Mouse (Mus musculus): ENCODE measurements around the gene Rsc1a1.

The Rsc1a1 gene

DNA sequence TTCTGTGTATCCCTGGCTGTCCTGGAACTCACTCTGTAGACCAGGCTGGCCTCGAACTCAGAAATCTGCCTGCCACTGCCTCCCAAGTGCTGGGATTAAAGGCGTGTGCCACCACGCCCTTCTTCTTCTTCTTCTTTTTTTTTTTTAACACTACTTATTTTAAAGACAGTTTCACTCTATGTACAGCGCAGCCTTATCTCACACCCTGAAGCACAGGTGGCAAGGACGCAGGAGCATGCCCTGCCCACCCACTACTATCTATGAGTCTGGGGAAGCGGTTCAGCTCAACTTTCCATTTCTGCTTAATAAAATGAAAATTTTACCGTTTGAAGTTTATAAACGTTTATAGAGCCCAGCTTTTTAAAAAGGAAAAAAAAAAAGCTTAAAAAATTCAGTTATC lies 3.1 kb upstream of the Rsc1a1 start:
- no peak for DNase-seq

GRCm38 (mm10) chr4:141686525-141686924 lies 1.1 kb upstream of the Rsc1a1 start:
- no peak for DNase-seq

- no peak for DNase-seq
Measured at GRCm38 (mm10) chr4:141686093-141686492, 694 bp upstream of the Rsc1a1 start.

DNA sequence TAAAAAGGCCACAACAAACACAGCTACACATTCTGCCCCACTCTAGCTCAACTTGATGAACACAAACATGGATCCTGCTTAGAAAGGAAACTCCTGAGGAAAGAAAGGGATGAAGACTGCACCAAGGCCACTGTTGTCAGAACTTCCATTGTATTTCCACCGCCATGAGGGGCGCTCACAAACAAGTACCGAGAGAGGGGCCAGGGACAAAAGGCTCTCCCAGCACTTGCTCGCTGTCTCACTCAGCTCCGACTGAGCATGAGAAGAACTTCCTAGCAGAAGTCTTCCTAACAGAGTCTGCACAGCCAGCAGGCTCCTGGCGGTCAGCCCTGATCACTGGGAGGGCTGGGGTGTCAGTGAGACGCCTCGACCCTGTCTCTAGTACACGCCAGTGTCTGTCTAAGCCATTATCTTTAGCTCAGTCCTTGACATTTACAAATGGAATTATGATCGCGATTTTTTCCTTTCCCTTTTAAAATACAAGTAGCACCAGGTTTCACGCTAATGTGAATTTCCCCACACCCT lies 2.6 kb downstream of the Rsc1a1 start:
- no peak for DNase-seq

GRCm38 (mm10) chr4:141681767-141682166 lies 3.6 kb downstream of the Rsc1a1 start:
- no peak for DNase-seq

DNA sequence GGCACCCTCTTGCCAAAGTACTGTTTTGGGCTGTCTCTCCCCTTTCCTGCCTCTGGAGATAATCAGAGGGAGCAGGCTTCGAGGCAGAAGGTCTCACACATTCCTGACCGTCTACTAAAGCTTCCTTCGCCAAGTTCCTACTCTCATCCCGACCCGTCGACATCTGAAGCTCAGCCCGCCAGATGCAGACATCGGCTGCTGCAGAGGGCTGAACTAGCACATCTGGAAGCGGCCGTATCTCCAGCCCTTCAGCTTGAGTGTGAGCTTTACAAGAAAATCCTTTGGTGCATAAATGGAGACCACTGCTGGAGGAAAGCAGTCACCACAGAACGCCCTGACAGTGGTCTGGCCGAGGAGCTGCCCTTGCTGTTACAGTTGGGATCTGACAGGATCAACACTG lies 4.5 kb downstream of the Rsc1a1 start:
- no peak for DNase-seq

- DNase-seq, result no peak
Measured at GRCm38 (mm10) chr4:141679016-141679415, 6.4 kb downstream of the Rsc1a1 start.

DNA sequence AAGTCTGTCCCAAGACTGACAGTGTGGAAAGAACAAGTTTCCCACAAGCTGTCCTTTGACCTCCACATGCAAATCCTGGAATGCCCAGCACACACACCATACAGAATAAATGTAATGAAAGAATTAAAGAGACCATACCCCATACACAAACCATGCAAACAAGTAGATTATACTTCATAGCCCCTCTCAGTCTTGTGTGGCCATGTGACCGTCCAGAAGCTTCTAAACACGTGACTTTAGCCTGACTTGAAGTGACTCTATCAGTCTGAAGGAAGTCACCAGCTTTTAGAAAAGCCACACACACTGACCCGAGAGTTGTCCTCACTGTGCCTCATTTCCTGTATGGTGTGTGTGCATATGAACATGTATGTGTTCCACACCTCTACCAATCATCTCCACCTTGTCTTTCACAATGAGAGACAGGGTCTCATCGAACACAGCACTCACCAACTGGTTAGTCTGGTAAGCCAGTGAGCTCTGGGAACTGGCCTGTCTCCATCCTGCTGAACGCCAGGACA lies 8.9 kb downstream of the Rsc1a1 start:
- no peak for DNase-seq

- no peak for DNase-seq
Measured at GRCm38 (mm10) chr4:141672325-141672724, 13.1 kb downstream of the Rsc1a1 start.

DNA sequence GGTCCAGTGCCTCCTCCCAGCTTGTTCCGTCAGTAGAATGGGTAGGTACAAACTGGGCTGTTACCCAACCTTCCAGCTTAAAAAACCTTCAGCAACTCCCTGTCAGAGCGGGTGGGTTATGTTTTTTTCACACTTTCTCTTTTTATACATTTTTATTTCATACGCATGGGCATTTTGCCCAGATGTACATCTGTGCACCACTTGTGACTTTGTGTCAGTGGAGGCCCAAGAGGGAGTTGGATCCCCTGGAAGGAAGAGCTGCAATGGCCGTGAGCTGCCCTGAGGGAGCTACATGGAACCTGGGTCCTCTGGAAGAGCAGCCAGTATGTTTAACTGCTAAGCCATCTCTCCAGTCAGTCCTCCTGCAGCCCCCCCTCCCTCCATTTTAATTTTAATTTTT lies 14.0 kb downstream of the Rsc1a1 start:
- DNase-seq, result no peak

- no peak for DNase-seq
Measured at GRCm38 (mm10) chr4:141669898-141670712, 15.3 kb downstream of the Rsc1a1 start.

GRCm38 (mm10) chr4:141664799-141665198 lies 20.6 kb downstream of the Rsc1a1 start, which contains the start of gene Plekhm2:
Gene Plekhm2 (minus strand): TSS chr4:141664899.
- DNase-seq, result no peak

DNA sequence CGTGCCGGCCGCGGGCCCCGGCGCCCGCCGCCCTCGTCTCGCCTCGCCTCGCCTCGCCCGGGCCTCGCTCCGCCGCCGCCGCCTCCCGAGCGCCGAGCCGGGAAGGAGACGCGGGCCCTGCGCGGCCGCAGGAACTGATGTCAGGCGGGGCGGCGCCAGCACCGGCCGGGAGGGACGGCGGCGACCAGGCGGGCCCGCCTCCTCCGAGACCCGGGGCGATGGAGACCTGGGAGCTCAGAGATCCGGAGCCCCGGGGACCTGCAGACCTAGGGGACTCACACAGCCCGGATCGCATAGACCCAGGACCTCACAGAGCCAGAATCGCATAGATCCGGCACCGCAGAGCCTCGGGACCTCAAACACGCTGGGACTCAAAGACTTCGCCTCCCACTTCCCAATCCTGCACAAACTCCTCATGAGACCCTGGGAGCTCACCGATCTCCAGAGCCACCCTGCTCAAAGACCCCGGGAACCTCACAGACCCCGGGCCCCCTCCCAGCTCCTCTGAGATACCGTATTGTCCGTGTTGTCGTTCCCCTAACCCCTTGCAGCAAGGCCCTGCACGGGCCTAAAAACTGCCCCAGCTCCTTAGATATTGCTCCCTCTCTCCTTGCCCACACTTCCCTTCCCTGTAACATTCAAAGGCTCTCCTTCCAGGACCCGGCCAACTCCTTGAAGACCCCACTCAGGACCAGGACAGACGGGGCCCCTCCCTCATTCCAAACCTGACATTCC lies 21.2 kb downstream of the Rsc1a1 start:
- peak; percentile 71 for DNase-seq

DNA sequence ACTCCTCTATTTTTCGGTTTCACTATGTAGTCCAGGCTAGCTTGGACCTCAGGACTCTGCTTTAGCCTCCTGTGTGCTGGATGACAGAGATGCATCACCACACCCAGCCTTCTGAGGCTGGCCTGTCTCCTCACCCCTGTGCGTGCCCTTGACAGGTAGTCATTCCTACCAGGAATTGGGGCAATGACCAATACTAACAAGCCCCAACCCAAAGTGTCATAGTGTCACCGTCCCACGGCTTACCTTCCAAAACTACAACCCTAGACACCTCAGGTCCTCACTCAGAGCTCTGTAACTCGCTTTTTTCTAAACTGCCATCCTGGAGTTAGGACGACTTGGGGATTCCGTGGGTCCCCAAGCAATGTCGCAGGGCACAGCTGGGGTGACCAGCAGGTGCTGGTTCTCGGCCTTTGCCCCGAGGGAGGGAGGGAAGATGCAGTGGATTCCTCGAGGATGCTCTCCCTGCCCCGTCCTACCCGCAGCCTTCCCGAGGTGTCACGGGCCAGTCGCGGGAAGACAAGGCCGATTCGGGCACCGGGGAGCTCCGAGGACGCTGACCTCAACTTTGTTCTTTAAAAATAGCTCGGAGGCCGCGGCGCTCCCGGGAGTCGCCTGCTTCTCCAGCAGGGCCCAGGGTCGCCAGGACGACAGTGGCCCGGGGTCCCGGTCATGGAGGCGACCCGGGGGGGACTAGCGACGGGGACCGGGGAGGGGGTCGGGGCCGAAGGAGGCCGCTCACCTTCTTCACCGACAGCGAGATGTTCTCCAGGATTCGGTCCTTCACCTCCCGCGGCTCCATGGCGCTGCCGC lies 22.1 kb downstream of the Rsc1a1 start:
- DNase-seq, result peak; percentile 22

DNA sequence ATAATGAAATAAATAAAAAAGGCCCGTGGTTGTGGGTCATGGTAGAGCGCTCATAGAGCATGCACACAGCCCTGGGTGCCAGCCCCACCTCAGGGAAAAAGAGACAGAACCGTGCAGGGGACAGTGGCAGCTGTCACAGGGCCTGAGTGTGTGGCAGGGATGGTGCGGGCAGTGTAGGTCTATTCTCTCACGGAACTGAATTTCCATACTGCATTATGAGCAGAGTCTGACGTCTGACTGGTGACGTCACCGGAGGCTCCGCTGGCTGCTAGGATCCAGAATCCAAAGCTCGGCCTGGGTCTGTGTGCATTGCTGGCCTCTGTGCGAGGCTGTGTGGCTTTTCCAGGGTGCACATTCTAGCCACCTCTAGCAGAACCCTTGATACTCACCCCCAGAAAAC lies 24.5 kb downstream of the Rsc1a1 start:
- DNase-seq, result no peak

DNA sequence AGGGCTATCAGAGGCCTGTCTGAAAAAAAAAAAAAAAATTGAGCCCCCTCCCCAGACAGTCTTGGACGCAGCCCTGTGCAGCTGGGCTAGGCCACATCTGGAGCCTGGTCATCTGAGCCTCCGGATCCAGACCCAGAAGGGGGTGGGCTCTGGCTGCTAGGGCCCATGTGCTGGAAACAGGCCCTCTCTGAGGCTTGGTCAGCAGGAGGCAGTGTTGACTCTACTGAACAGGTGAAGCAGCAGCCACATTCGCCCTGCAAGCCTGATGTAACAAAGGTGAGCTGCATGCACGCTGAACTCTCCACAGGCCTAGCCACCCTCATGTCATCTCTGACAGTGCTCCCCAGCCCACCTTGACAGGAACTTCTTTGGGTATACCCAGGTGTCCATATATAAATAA lies 25.7 kb downstream of the Rsc1a1 start:
- no peak for DNase-seq

DNA sequence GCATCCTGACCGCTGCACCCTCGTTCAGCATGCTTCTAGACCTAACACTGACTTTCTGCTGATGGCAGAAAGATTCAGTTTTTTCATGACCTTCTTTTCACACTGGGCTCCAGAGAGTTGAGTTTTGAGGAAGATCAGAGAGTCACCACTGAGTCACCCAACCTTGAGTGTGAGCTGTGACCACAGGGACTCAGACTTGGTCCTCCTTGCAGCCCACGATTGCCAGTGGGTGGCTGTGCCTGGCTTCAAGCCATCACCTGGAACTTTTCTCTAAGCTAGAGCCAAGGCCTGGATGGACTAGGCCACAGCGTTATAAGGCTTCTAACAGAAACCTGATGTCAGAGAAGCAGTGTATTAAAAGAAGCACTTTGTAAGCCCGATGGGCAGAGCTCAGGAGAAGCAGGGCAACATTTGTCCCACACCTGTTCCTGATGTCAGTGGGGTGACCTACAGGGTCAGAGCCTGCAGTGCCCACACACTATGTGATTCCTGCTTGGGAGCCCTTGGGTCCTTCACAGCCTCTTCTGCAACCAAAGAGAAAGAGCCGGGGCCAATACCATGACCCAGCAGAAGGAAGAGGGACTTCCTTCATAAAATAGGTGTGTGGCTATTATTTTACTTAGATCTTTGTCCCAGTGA lies 26.4 kb downstream of the Rsc1a1 start:
- DNase-seq, result no peak

DNA sequence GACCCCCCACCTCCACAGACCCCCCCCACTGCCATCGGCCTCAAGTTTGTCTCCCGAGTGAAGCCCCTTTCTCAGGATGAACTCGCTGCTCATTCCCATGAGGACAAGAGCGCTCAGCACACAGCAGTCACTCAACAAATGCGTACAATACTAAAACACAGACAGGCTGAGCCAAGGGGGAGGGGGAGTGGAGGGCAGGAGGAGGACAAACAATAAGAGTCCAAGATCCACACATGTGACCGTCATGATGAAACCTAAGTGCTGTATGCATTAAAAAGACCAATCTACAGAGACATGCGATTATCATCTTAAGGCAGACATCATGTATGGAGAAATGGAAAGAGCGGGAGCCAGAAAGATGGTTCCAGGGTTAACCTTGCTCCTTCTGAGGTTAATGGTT lies 28.5 kb downstream of the Rsc1a1 start:
- no peak for DNase-seq

GRCm38 (mm10) chr4:141655908-141656608 lies 29.3 kb downstream of the Rsc1a1 start:
- DNase-seq, result peak; percentile 54

DNA sequence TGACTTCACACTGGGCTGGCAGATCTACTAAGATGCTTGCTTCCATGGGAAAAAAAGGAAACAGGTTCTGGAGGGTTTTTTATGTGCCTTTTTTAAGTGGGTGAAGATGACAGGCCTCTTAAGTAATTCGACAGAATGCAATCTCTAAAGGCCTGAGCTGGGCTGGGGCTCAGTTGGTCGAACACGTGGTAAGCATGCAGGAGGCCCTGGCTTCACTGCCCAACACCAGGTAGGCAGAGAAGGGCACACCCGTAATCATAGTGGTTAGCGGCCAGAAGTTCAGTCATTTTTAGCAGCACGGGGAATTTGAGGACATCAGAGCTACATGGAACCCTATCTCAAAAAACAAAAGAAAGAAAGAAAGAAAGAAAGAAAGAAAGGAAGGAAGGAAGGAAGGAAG lies 30.9 kb downstream of the Rsc1a1 start:
- no peak for DNase-seq

DNA sequence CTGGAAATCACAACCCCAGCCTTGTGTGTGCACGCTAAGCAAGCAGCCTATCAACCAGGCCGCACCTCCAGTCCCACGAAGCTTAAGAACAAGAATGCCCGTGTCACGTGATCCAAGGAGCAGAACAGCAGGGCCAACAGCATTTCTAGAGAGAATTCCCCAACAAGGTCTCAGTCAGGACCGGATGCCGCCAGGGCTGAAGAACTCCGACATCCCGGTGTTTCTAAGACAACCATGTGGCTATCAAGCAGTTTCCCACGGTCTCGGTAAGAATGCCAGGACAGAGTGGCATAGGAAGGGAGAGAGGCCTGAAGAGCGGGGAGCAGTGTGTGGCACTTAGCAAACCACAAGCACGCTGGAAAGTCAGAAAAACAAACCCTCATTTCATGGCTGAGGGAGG lies 31.6 kb downstream of the Rsc1a1 start:
- no peak for DNase-seq

- DNase-seq, result no peak
Measured at GRCm38 (mm10) chr4:141653044-141653443, 32.4 kb downstream of the Rsc1a1 start.
